Mouse (Mus musculus): ENCODE measurements around the gene Cdipt. TPM values are rescaled to one million over a fixed set of nuclear protein-coding genes. Genes with fewer than 3 reads are reported as not detected.

The Cdipt gene
- polyA plus RNA-seq, 1 experiment, result 154 TPM

- no peak for DNase-seq (ENCODE audit: low read depth in 1 of 2, low spot score in 2 of 2)
- peaks cover 2% of the 10 kb centered on the region; the same call in 1 of the 2 replicates for H3K36me3 ChIP-seq (ENCODE audit: control insufficient read depth, insufficient read depth, low read length)
- H3K27ac ChIP-seq (ENCODE audit: insufficient read depth, low read length), result peak within 1 kb of the TSS; percentile 93
- peaks cover 14% of the 10 kb centered on the region for H3K4me1 ChIP-seq (ENCODE audit: control insufficient read depth, insufficient read depth, insufficient read length)
- no peaks in the 10 kb centered on the region for H3K27me3 ChIP-seq (ENCODE audit: control insufficient read depth, insufficient read depth, low read length)
- no peak for TF ChIP-seq CTCF (IDR thresholded peaks at IDR 0.05; ENCODE audit: extremely low read depth, insufficient read depth, insufficient read length, insufficient replicate concordance)
- TF ChIP-seq POLR2A (IDR thresholded peaks at IDR 0.05; ENCODE audit: low read depth, low read length), result no peak
- peak within 1 kb of the TSS; percentile 76 for H3K4me3 ChIP-seq (ENCODE audit: extremely low read depth, insufficient read depth, insufficient read length)
Measured at GRCm38 (mm10) chr7:127016481-127016485, 40.6 kb downstream of the Cdipt start, which contains the start of gene Pagr1b. TSS of gene Pagr1b (minus strand) at chr7:127016484.

DNA sequence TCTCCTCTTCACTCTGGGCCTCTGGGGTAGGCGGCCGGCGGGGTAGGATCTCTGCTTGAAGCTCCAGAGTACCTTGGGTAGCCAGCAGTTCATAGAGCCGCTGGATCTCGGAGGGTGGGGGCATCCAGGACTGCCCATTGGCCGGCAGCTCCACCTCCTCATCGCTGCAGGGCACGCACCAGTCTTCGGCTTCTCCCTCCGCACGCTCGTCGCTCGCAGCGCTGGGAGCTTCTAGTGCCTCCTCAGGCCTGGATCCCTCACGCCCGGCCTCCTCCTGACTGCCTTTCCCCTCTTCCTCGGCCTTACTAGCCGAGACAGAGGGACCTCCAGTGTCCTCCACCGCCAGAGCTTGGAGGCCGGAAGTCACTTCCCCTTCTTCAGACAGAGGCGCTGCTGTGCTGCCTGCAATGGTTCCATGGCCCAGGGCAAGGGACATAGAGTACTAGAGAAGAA, 40.8 kb downstream of the Cdipt start:
- peaks cover 16% of the 10 kb centered on the region for H3K4me1 ChIP-seq (ENCODE audit: control insufficient read depth, insufficient read depth, insufficient read length)
- peak overlapping the region; percentile 76 for H3K4me3 ChIP-seq (ENCODE audit: extremely low read depth, insufficient read depth, insufficient read length)
- peaks cover 2% of the 10 kb centered on the region; the same call in 1 of the 2 replicates for H3K36me3 ChIP-seq (ENCODE audit: control insufficient read depth, insufficient read depth, low read length)
- H3K27ac ChIP-seq (ENCODE audit: insufficient read depth, low read length), result peak overlapping the region; percentile 93
- DNase-seq (ENCODE audit: low read depth in 1 of 2, low spot score in 2 of 2), result no peak
- no peaks in the 10 kb centered on the region for H3K27me3 ChIP-seq (ENCODE audit: control insufficient read depth, insufficient read depth, low read length)
- TF ChIP-seq POLR2A (IDR thresholded peaks at IDR 0.05; ENCODE audit: low read depth, low read length) (peak; percentile 10; the same call in 1 of the 2 replicates), CTCF (IDR thresholded peaks at IDR 0.05; ENCODE audit: extremely low read depth, insufficient read depth, insufficient read length, insufficient replicate concordance) (no peak)
- WGBS, result under 1% methylated on average over 22 of the region's 22 CpGs

DNA sequence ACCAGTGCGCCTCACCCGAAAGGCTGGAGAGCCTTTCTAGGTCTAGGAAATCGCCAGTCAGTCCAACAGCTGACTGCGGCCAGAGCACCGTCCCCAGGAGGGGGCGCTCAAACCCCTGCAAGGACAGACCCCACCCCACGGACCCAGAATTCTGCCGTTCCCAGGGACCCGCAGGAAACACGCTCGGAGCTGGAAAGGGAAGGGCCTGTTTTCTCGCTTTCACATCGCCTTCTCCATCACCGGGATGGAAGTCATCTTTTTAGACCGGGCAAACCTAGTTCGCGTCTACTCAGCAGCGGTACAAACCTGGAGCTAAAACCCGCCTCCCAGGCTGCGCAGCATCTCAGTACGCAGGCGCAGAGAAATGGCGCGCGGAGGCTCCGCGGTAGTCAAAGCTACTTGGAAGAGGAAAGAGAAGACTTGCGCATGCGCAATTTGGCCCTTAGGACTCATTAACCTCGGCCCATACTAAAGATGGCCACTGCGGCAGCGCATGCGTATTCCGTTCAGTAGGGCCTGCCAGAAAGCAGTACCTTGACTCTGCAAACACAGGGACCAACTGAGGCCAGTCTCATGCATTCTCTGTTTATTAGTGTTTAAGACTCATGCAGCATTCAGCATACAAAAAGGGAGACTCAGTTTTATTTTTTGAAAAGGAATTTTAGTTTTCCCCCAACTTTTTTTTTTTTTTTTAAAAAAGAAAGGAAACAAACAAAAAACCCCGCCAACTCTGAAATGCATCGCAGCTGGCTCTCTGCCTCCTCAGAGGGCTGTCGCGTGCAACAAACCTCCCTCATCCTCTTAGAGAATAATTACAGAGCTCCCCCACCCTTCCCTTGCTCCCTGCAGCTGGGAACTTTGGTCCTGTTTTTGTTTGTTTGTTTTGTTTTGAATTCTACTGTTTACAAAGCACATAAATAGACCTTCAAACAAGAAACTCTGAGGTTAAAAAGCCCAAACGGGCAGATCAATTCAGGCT, 41.5 kb downstream of the Cdipt start, which contains the start of gene Pagr1a:
Gene Pagr1a, minus strand, starts transcription at position 382 of the 979 bp plus-strand sequence.
- peak; percentile 97 to 99 for DNase-seq (ENCODE audit: low read depth in 1 of 2, low spot score in 2 of 2)
- peaks cover 22% of the 10 kb centered on the region for H3K4me1 ChIP-seq (ENCODE audit: control insufficient read depth, insufficient read depth, insufficient read length)
- H3K36me3 ChIP-seq (ENCODE audit: control insufficient read depth, insufficient read depth, low read length), result peaks cover 3% of the 10 kb centered on the region
- 3% methylated on average over 39 of the region's 39 CpGs for WGBS
- H3K4me3 ChIP-seq (ENCODE audit: extremely low read depth, insufficient read depth, insufficient read length), result peak within 1 kb of the TSS; percentile 76
- TF ChIP-seq POLR2A (IDR thresholded peaks at IDR 0.05; ENCODE audit: low read depth, low read length), result peak; percentile 50; the same call in 1 of the 2 replicates
- peak; percentile 76 for TF ChIP-seq CTCF (IDR thresholded peaks at IDR 0.05; ENCODE audit: extremely low read depth, insufficient read depth, insufficient read length, insufficient replicate concordance)
- H3K27me3 ChIP-seq (ENCODE audit: control insufficient read depth, insufficient read depth, low read length), result no peaks in the 10 kb centered on the region
- H3K27ac ChIP-seq (ENCODE audit: insufficient read depth, low read length), result peak within 1 kb of the TSS; percentile 93

DNA sequence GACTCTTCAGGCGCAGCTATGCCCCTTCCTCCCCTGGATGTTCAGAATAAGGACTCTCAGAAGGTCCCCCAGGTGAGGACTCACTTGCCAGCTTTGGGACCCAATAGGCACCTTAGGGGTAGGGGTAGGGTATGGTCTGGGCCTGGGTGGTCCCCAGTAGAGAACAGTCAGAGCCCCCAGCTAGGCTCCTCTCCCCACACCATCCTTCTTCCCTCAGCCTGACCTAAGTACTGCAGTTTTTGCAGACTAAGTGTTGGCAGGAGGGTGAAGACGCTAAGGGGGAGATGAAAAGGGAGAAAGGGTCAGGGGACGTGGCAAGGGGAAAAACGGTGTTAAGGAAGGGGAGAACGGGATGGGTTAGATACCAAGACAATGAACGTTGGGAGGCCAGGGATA, 42.2 kb downstream of the Cdipt start:
- WGBS, result 82% methylated on average over 6 of the region's 6 CpGs
- Histone ChIP-seq H3K36me3 (ENCODE audit: control insufficient read depth, insufficient read depth, low read length) (peaks cover 7% of the 10 kb centered on the region), H3K27me3 (ENCODE audit: control insufficient read depth, insufficient read depth, low read length) (no peaks in the 10 kb centered on the region), H3K27ac (ENCODE audit: insufficient read depth, low read length) (0 out of 2 replicates have a peak overlapping the region, but pooled peaks have one; percentile 4), H3K4me3 (ENCODE audit: extremely low read depth, insufficient read depth, insufficient read length) (no peak overlapping the region), H3K4me1 (ENCODE audit: control insufficient read depth, insufficient read depth, insufficient read length) (peaks cover 25% of the 10 kb centered on the region)
- TF ChIP-seq POLR2A (IDR thresholded peaks at IDR 0.05; ENCODE audit: low read depth, low read length), result no peak
- TF ChIP-seq CTCF (IDR thresholded peaks at IDR 0.05; ENCODE audit: extremely low read depth, insufficient read depth, insufficient read length, insufficient replicate concordance), result no peak
- DNase-seq (ENCODE audit: low read depth in 1 of 2, low spot score in 2 of 2), result no peak

GRCm38 (mm10) chr7:127018416-127019305, 42.9 kb downstream of the Cdipt start:
- 93% methylated on average over 15 of the region's 15 CpGs for WGBS
- peaks cover 26% of the 10 kb centered on the region for H3K4me1 ChIP-seq (ENCODE audit: control insufficient read depth, insufficient read depth, insufficient read length)
- H3K36me3 ChIP-seq (ENCODE audit: control insufficient read depth, insufficient read depth, low read length), result peaks cover 14% of the 10 kb centered on the region
- H3K27ac ChIP-seq (ENCODE audit: insufficient read depth, low read length), result no peak overlapping the region
- DNase-seq (ENCODE audit: low read depth in 1 of 2, low spot score in 2 of 2), result no peak
- no peaks in the 10 kb centered on the region for H3K27me3 ChIP-seq (ENCODE audit: control insufficient read depth, insufficient read depth, low read length)
- TF ChIP-seq CTCF (IDR thresholded peaks at IDR 0.05; ENCODE audit: extremely low read depth, insufficient read depth, insufficient read length, insufficient replicate concordance) (no peak), POLR2A (IDR thresholded peaks at IDR 0.05; ENCODE audit: low read depth, low read length) (no peak)
- no peak overlapping the region for H3K4me3 ChIP-seq (ENCODE audit: extremely low read depth, insufficient read depth, insufficient read length)

DNA sequence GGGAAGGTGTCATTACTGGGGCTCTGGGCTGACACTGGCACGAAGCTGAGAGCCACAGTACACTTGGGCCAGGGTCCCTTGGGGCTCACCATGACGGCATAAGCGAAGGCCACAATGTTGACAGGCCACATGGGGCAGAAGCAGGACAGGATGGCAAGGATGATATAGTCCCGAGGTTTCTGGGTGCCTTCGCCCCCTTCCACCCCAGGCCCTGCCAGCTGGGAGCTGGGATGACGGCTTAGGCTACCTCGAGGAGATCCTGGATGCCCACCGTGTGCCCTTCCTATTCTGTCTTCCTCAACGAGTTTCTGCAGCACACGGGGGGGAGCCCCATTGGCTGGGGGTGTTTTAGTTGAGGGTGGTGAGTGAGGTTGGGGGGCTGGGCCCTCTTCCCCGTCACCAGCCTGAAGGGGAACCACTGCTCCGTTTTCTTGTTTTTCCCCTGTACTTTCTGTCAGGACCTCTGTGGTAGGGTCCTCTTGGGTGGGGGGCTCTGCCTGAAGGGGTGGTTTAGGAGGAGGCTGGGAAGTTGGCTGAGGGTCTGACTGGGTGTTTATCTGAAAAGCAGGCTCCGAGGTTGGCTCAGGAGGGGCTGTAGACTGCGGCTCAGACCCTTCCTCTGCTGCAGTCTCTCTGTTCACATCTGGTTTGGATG, 43.7 kb downstream of the Cdipt start:
- TF ChIP-seq CTCF (IDR thresholded peaks at IDR 0.05; ENCODE audit: extremely low read depth, insufficient read depth, insufficient read length, insufficient replicate concordance) (no peak), POLR2A (IDR thresholded peaks at IDR 0.05; ENCODE audit: low read depth, low read length) (no peak)
- no peaks in the 10 kb centered on the region for H3K27me3 ChIP-seq (ENCODE audit: control insufficient read depth, insufficient read depth, low read length)
- H3K4me3 ChIP-seq (ENCODE audit: extremely low read depth, insufficient read depth, insufficient read length), result no peak overlapping the region
- 79% methylated on average over 14 of the region's 14 CpGs for WGBS
- no peak for DNase-seq (ENCODE audit: low read depth in 1 of 2, low spot score in 2 of 2)
- peaks cover 17% of the 10 kb centered on the region for H3K36me3 ChIP-seq (ENCODE audit: control insufficient read depth, insufficient read depth, low read length)
- peaks cover 34% of the 10 kb centered on the region for H3K4me1 ChIP-seq (ENCODE audit: control insufficient read depth, insufficient read depth, insufficient read length)
- no peak overlapping the region for H3K27ac ChIP-seq (ENCODE audit: insufficient read depth, low read length)
